Mouse (Mus musculus): Measurements from ENCODE around the gene Mcat. TPM values are rescaled to one million over a fixed set of nuclear protein-coding genes. Genes with fewer than 3 reads are reported as not detected.
A peak's percentile ranks its signal among the peaks of the same experiment; 100 is the strongest.

Mcat gene
- 44.9 and 48.4 TPM in 2 replicates for polyA plus RNA-seq (2014; fragmentation: Nextera tagmentation; extraction: Ambion mirVana)

- ATAC-seq (ENCODE audit: insufficient number of reproducible peaks, low FRiP score, low TSS enrichment, low read depth) (peak; percentile 17; the same call in 1 of the 2 replicates), DNase-seq (ENCODE audit: low spot score) (peak; percentile 56)
- Histone ChIP-seq H3K4me2 (ENCODE audit: low read depth, severe bottlenecking) (peak within 1 kb of the TSS; percentile 99), H3K36me3 (ENCODE audit: control insufficient read depth, insufficient read depth, low read length) (no peaks in the 10 kb centered on the region), H3K9me3 (ENCODE audit: control insufficient read depth, low read length) (no peaks in the 10 kb centered on the region), H3K4me3 (ENCODE audit: low read depth, low read length) (peak within 1 kb of the TSS; percentile 42), H3K27me3 (ENCODE audit: control insufficient read depth, insufficient read depth, low read length) (no peaks in the 10 kb centered on the region), H3K27ac (replicated peaks; ENCODE audit: low read depth, low read length) (no peak within 1 kb of the TSS), H3K4me1 (ENCODE audit: control insufficient read depth, insufficient read depth, low read length) (peaks cover 14% of the 10 kb centered on the region), H3K9ac (ENCODE audit: low read length) (peak within 1 kb of the TSS; percentile 67)
- WGBS, result 2% methylated on average over 28 of the region's 28 CpGs
Measured at GRCm38 (mm10) chr15:83563327-83563856, at the start of gene Mcat, which contains the start of gene Tspo. Gene Mcat, minus strand, starts transcription at chr15:83563787. Gene Tspo, plus strand, starts transcription at chr15:83563592.

GRCm38 (mm10) chr15:83607115-83607802, 43.7 kb upstream of the Mcat start:
- H3K4me1 ChIP-seq (ENCODE audit: control insufficient read depth, insufficient read depth, low read length), result no peaks in the 10 kb centered on the region
- DNase-seq (ENCODE audit: low spot score), result peak; percentile 75
- H3K4me2 ChIP-seq (ENCODE audit: low read depth, severe bottlenecking), result no peak overlapping the region
- H3K4me3 ChIP-seq (ENCODE audit: low read depth, low read length), result no peak overlapping the region
- peaks cover 2% of the 10 kb centered on the region; the same call in 1 of the 2 replicates for H3K36me3 ChIP-seq (ENCODE audit: control insufficient read depth, insufficient read depth, low read length)
- H3K9ac ChIP-seq (ENCODE audit: low read length), result no peak overlapping the region
- no peaks in the 10 kb centered on the region for H3K27me3 ChIP-seq (ENCODE audit: control insufficient read depth, insufficient read depth, low read length)
- WGBS, result 52% methylated on average over 15 of the region's 15 CpGs
- no peak overlapping the region for H3K27ac ChIP-seq (replicated peaks; ENCODE audit: low read depth, low read length)
- H3K9me3 ChIP-seq (ENCODE audit: control insufficient read depth, low read length), result no peaks in the 10 kb centered on the region
- no peak for ATAC-seq (ENCODE audit: insufficient number of reproducible peaks, low FRiP score, low TSS enrichment, low read depth)

- Histone ChIP-seq H3K27me3 (ENCODE audit: control insufficient read depth, insufficient read depth, low read length) (no peaks in the 10 kb centered on the region), H3K4me3 (ENCODE audit: low read depth, low read length) (no peak overlapping the region), H3K27ac (replicated peaks; ENCODE audit: low read depth, low read length) (no peak overlapping the region), H3K4me2 (ENCODE audit: low read depth, severe bottlenecking) (no peak overlapping the region), H3K4me1 (ENCODE audit: control insufficient read depth, insufficient read depth, low read length) (no peaks in the 10 kb centered on the region), H3K9ac (ENCODE audit: low read length) (no peak overlapping the region), H3K36me3 (ENCODE audit: control insufficient read depth, insufficient read depth, low read length) (peaks cover 2% of the 10 kb centered on the region; the same call in 1 of the 2 replicates), H3K9me3 (ENCODE audit: control insufficient read depth, low read length) (no peaks in the 10 kb centered on the region)
- 85% methylated on average over 8 of the region's 8 CpGs for WGBS
- ATAC-seq (ENCODE audit: insufficient number of reproducible peaks, low FRiP score, low TSS enrichment, low read depth) (no peak), DNase-seq (ENCODE audit: low spot score) (no peak)
Measured at GRCm38 (mm10) chr15:83606700-83607099, 43.1 kb upstream of the Mcat start.

- WGBS, result 83% methylated on average over 11 of the region's 11 CpGs
- Histone ChIP-seq H3K4me1 (ENCODE audit: control insufficient read depth, insufficient read depth, low read length) (no peaks in the 10 kb centered on the region), H3K4me3 (ENCODE audit: low read depth, low read length) (no peak overlapping the region), H3K9me3 (ENCODE audit: control insufficient read depth, low read length) (no peaks in the 10 kb centered on the region), H3K36me3 (ENCODE audit: control insufficient read depth, insufficient read depth, low read length) (peaks cover 2% of the 10 kb centered on the region; the same call in 1 of the 2 replicates), H3K27me3 (ENCODE audit: control insufficient read depth, insufficient read depth, low read length) (no peaks in the 10 kb centered on the region), H3K9ac (ENCODE audit: low read length) (no peak overlapping the region), H3K27ac (replicated peaks; ENCODE audit: low read depth, low read length) (no peak overlapping the region), H3K4me2 (ENCODE audit: low read depth, severe bottlenecking) (no peak overlapping the region)
- ATAC-seq (ENCODE audit: insufficient number of reproducible peaks, low FRiP score, low TSS enrichment, low read depth) (no peak), DNase-seq (ENCODE audit: low spot score) (no peak)
Measured at GRCm38 (mm10) chr15:83606216-83606615, 42.6 kb upstream of the Mcat start.

GRCm38 (mm10) chr15:83603426-83603825, 39.8 kb upstream of the Mcat start:
- no peak for DNase-seq (ENCODE audit: low spot score)
- WGBS, result 96% methylated on average over 7 of the region's 7 CpGs
- Histone ChIP-seq H3K4me2 (ENCODE audit: low read depth, severe bottlenecking) (no peak overlapping the region), H3K36me3 (ENCODE audit: control insufficient read depth, insufficient read depth, low read length) (peaks cover 2% of the 10 kb centered on the region; the same call in 1 of the 2 replicates), H3K4me1 (ENCODE audit: control insufficient read depth, insufficient read depth, low read length) (no peaks in the 10 kb centered on the region), H3K4me3 (ENCODE audit: low read depth, low read length) (no peak overlapping the region), H3K9ac (ENCODE audit: low read length) (no peak overlapping the region), H3K27me3 (ENCODE audit: control insufficient read depth, insufficient read depth, low read length) (no peaks in the 10 kb centered on the region), H3K9me3 (ENCODE audit: control insufficient read depth, low read length) (no peaks in the 10 kb centered on the region), H3K27ac (replicated peaks; ENCODE audit: low read depth, low read length) (no peak overlapping the region)
- ATAC-seq (ENCODE audit: insufficient number of reproducible peaks, low FRiP score, low TSS enrichment, low read depth), result no peak

GRCm38 (mm10) chr15:83603046-83603396, 39.4 kb upstream of the Mcat start:
- no peaks in the 10 kb centered on the region for H3K9me3 ChIP-seq (ENCODE audit: control insufficient read depth, low read length)
- H3K4me1 ChIP-seq (ENCODE audit: control insufficient read depth, insufficient read depth, low read length), result no peaks in the 10 kb centered on the region
- WGBS, result 95% methylated on average over 1 of the region's 1 CpGs
- H3K4me2 ChIP-seq (ENCODE audit: low read depth, severe bottlenecking), result no peak overlapping the region
- H3K27ac ChIP-seq (replicated peaks; ENCODE audit: low read depth, low read length), result no peak overlapping the region
- H3K36me3 ChIP-seq (ENCODE audit: control insufficient read depth, insufficient read depth, low read length), result peaks cover 2% of the 10 kb centered on the region; the same call in 1 of the 2 replicates
- DNase-seq (ENCODE audit: low spot score), result no peak
- no peak for ATAC-seq (ENCODE audit: insufficient number of reproducible peaks, low FRiP score, low TSS enrichment, low read depth)
- H3K4me3 ChIP-seq (ENCODE audit: low read depth, low read length), result no peak overlapping the region
- H3K27me3 ChIP-seq (ENCODE audit: control insufficient read depth, insufficient read depth, low read length), result no peaks in the 10 kb centered on the region
- H3K9ac ChIP-seq (ENCODE audit: low read length), result no peak overlapping the region

- no peak overlapping the region for H3K4me2 ChIP-seq (ENCODE audit: low read depth, severe bottlenecking)
- H3K36me3 ChIP-seq (ENCODE audit: control insufficient read depth, insufficient read depth, low read length), result peaks cover 2% of the 10 kb centered on the region; the same call in 1 of the 2 replicates
- H3K4me1 ChIP-seq (ENCODE audit: control insufficient read depth, insufficient read depth, low read length), result no peaks in the 10 kb centered on the region
- no peak for DNase-seq (ENCODE audit: low spot score)
- H3K27me3 ChIP-seq (ENCODE audit: control insufficient read depth, insufficient read depth, low read length), result no peaks in the 10 kb centered on the region
- no peak overlapping the region for H3K9ac ChIP-seq (ENCODE audit: low read length)
- H3K27ac ChIP-seq (replicated peaks; ENCODE audit: low read depth, low read length), result no peak overlapping the region
- no peak for ATAC-seq (ENCODE audit: insufficient number of reproducible peaks, low FRiP score, low TSS enrichment, low read depth)
- no peak overlapping the region for H3K4me3 ChIP-seq (ENCODE audit: low read depth, low read length)
- WGBS, result 73% methylated on average over 13 of the region's 13 CpGs
- no peaks in the 10 kb centered on the region for H3K9me3 ChIP-seq (ENCODE audit: control insufficient read depth, low read length)
Measured at GRCm38 (mm10) chr15:83602372-83603045, 38.9 kb upstream of the Mcat start.

- Histone ChIP-seq H3K9ac (ENCODE audit: low read length) (no peak overlapping the region), H3K4me1 (ENCODE audit: control insufficient read depth, insufficient read depth, low read length) (no peaks in the 10 kb centered on the region), H3K27ac (replicated peaks; ENCODE audit: low read depth, low read length) (no peak overlapping the region), H3K4me3 (ENCODE audit: low read depth, low read length) (no peak overlapping the region), H3K27me3 (ENCODE audit: control insufficient read depth, insufficient read depth, low read length) (no peaks in the 10 kb centered on the region), H3K9me3 (ENCODE audit: control insufficient read depth, low read length) (no peaks in the 10 kb centered on the region), H3K4me2 (ENCODE audit: low read depth, severe bottlenecking) (no peak overlapping the region), H3K36me3 (ENCODE audit: control insufficient read depth, insufficient read depth, low read length) (peaks cover 2% of the 10 kb centered on the region; the same call in 1 of the 2 replicates)
- WGBS, result 74% methylated on average over 4 of the region's 4 CpGs
- DNase-seq (ENCODE audit: low spot score) (no peak), ATAC-seq (ENCODE audit: insufficient number of reproducible peaks, low FRiP score, low TSS enrichment, low read depth) (no peak)
Measured at GRCm38 (mm10) chr15:83601185-83601584, 37.6 kb upstream of the Mcat start.
